Mouse (Mus musculus) embryonic facial prominence, embryonic 14.5 days (tissue): ENCODE results near the gene Nkx3-2. TPM values are rescaled to one million over a fixed set of nuclear protein-coding genes. Genes with fewer than 3 reads are reported as not detected.

Experiments
- ATAC-seq: fragments of 200-750 bp; cut with Nextera tagmentation; 2 replicates; pipeline ENCODE4 v1.8.0; 2017; ENCODE audit warnings: low read depth, moderate number of reproducible peaks, moderate TSS enrichment
- DNase-seq: peaks from one replicate; pipeline ENCODE4 v3.0.0-alpha.2; 2015; ENCODE audit warnings: low spot score
- H3K27ac ChIP-seq: fragments of 300-500 bp; sonication (generic); replicated peaks from 2 replicates; pipeline ENCODE4 v1.5.1; 2014; ENCODE audit warnings: low read depth, mild to moderate bottlenecking, low read length, moderate library complexity
- H3K27me3 ChIP-seq: fragments of 300-500 bp; sonication (generic); replicated peaks from 2 replicates; pipeline ENCODE4 v1.6.1; 2014; ENCODE audit warnings: low read length; ENCODE audit not compliant: control insufficient read depth, insufficient read depth
- H3K36me3 ChIP-seq: fragments of 300-500 bp; sonication (generic); 2 replicates; pipeline ENCODE4 v1.6.1; 2014; ENCODE audit warnings: low read length, mixed read lengths; ENCODE audit not compliant: control insufficient read depth, insufficient read depth
- H3K4me1 ChIP-seq: fragments of 300-500 bp; sonication (generic); 2 replicates; pipeline ENCODE4 v1.6.1; 2014; ENCODE audit warnings: antibody characterized with exemption, low read length; ENCODE audit not compliant: control insufficient read depth, insufficient read depth
- H3K4me2 ChIP-seq: fragments of 300-500 bp; sonication (generic); 2 replicates; pipeline ENCODE4 v1.6.1; 2014; ENCODE audit warnings: low read depth, mild to moderate bottlenecking, low read length, moderate library complexity, mixed read lengths
- H3K4me3 ChIP-seq: fragments of 300-500 bp; sonication (generic); 2 replicates; pipeline ENCODE4 v1.5.1; 2014; ENCODE audit warnings: low read depth, mild to moderate bottlenecking, low read length
- H3K9ac ChIP-seq: fragments of 300-500 bp; sonication (generic); 2 replicates; pipeline ENCODE4 v1.6.1; 2014; ENCODE audit warnings: low read depth, mild to moderate bottlenecking, low read length, moderate library complexity, mixed read lengths
- H3K9me3 ChIP-seq: fragments of 300-500 bp; sonication (generic); 2 replicates; pipeline ENCODE4 v1.6.1; 2016; ENCODE audit warnings: low read length; ENCODE audit not compliant: control insufficient read depth
- WGBS: fragments of 180-500 bp; shearing (Covaris S2); extraction: QIAGEN DNeasy Blood & Tissue Kit; methylation state at CpG from one replicate; pipeline ENCODE4 v1.1.7; 2014; 5-methylcytosine and 5-hydroxymethylcytosine counted together
- polyA plus RNA-seq: library from polyadenylated mRNA; unstranded; fragments of >200 nt; fragmentation: Nextera tagmentation; extraction: Ambion mirVana; gene quantifications from 2 replicates; pipeline ENCODE4 v1.2.1, GENCODE M21; 2014

Gene Nkx3-2
- polyA plus RNA-seq, 1 experiment from 2014 or later, result 1.2 TPM

DNA sequence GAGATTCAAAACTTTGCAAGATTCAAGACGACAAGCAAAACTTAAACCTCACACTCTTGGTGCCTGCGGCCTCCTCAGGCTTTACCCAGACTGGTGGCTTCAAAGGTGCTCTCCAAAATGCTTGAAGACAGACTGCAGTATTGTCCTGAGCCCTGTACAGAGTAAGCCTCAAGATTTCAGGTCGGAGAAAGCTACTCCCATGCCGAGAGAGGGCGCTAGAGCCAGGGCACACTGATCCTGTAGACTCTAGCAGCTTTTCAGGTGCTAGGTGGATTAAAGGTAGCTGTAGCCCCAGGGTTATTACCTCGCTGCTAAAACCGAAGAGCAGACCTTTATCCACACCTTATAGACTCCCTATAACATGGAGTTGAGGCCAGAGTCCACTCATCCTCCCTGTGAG, 20.1 kb downstream of the Nkx3-2 start:
- Histone ChIP-seq H3K27ac (no peak overlapping the region), H3K27me3 (peaks cover 65% of the 10 kb centered on the region), H3K9me3 (no peaks in the 10 kb centered on the region), H3K36me3 (no peaks in the 10 kb centered on the region), H3K9ac (no peak overlapping the region), H3K4me3 (no peak overlapping the region), H3K4me2 (no peak overlapping the region), H3K4me1 (no peaks in the 10 kb centered on the region)
- ATAC-seq (no peak), DNase-seq (no peak)
- 7% methylated on average over 6 of the region's 7 CpGs for WGBS

- WGBS, result 52% methylated on average over 6 of the region's 6 CpGs
- DNase-seq (no peak), ATAC-seq (no peak)
- Histone ChIP-seq H3K4me3 (no peak overlapping the region), H3K27me3 (peaks cover 10% of the 10 kb centered on the region), H3K9ac (no peak overlapping the region), H3K9me3 (no peaks in the 10 kb centered on the region), H3K4me2 (no peak overlapping the region), H3K4me1 (no peaks in the 10 kb centered on the region), H3K36me3 (no peaks in the 10 kb centered on the region), H3K27ac (no peak overlapping the region)
Observed at GRCm38 (mm10) chr5:41738817-41739216, 25.5 kb downstream of the Nkx3-2 start.

DNA sequence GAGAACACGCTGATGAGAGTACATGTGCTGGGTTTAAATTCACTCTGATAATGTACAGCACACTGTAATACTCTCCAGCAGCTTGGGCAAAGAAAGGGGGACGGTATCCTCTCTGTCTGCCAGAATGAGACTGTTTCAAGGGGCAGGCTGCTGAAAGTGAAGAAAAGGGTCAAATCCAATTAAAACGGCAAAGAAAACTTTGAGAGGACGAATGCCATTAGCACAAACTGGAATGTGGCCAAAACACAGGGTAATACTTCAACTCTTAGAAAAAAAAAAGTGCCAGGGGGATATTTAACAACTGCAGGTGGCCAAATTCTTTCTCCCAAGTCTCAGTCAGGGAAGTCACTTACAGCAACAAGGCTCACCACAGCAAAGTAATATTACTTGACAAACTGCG, 27.3 kb downstream of the Nkx3-2 start:
- Histone ChIP-seq H3K9me3 (no peaks in the 10 kb centered on the region), H3K9ac (no peak overlapping the region), H3K4me1 (no peaks in the 10 kb centered on the region), H3K4me3 (no peak overlapping the region), H3K36me3 (no peaks in the 10 kb centered on the region), H3K4me2 (no peak overlapping the region), H3K27me3 (no peaks in the 10 kb centered on the region), H3K27ac (no peak overlapping the region)
- ATAC-seq, result no peak
- WGBS, result 44% methylated on average over 5 of the region's 5 CpGs
- DNase-seq, result no peak

GRCm38 (mm10) chr5:41727017-41727416, 37.3 kb downstream of the Nkx3-2 start:
- Histone ChIP-seq H3K27ac (no peak overlapping the region), H3K9me3 (no peaks in the 10 kb centered on the region), H3K9ac (no peak overlapping the region), H3K4me1 (no peaks in the 10 kb centered on the region), H3K36me3 (no peaks in the 10 kb centered on the region), H3K4me2 (no peak overlapping the region), H3K4me3 (no peak overlapping the region), H3K27me3 (no peaks in the 10 kb centered on the region)
- WGBS, result 76% methylated on average over 1 of the region's 1 CpGs
- ATAC-seq, result no peak
- no peak for DNase-seq

- WGBS, result 74% methylated on average over 6 of the region's 6 CpGs
- Histone ChIP-seq H3K4me1 (no peaks in the 10 kb centered on the region), H3K27me3 (no peaks in the 10 kb centered on the region), H3K4me2 (no peak overlapping the region), H3K36me3 (no peaks in the 10 kb centered on the region), H3K9me3 (no peaks in the 10 kb centered on the region), H3K4me3 (no peak overlapping the region), H3K27ac (no peak overlapping the region), H3K9ac (no peak overlapping the region)
- ATAC-seq, result no peak
- no peak for DNase-seq
Observed at GRCm38 (mm10) chr5:41725573-41725972, 38.7 kb downstream of the Nkx3-2 start.

Other genes starting within 250 kb of the Nkx3-2 start
- 72.4 and 77.4 TPM in 2 replicates for gene Rab28, start 56.3 kb downstream of the Nkx3-2 start, polyA plus RNA-seq
- gene Bod1l, start 79.8 kb upstream of the Nkx3-2 start, polyA plus RNA-seq, result 20.7 and 23.5 TPM in 2 replicates